15 mouse cellular contexts compared by ENCODE assay signal in the genomic region with DNA sequence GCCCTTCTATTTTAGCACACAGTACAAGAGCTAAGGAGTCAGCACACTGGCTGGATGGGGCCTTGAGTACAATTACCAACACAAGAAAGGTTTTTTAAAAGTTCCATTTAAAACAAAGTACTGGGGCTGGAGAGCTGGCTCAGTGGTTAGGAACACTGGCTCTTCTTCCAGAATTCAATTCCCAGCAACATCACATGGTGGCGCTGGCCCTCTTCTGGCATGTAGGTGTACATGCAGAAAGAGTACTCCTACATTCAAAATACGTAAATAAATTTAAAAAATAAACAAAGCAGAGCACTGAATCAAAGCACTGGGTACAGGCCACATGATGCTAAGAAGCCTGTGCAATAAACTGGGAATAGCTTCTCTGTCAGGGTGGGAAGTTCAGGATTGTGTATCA. TPM values are rescaled to one million over a fixed set of nuclear protein-coding genes. Genes with fewer than 3 reads are reported as not detected.
A peak's percentile ranks its signal among the peaks of the same experiment; 100 is the strongest.
DNase-seq lines count a peak whose midpoint lies in the region; ATAC-seq and TF ChIP-seq lines count a peak whose summit lies in the region.
"Had no signal": no experiment of that assay in that cellular context is flagged by ENCODE, and none has a peak within 500 bp of the region (broad histone marks: within the 10 kb centered on the region; RNA-seq: fewer than 3 reads in every experiment).

No protein-coding gene starts in this region.

- no peaks in the 10 kb centered on the region for H3K27me3 ChIP-seq in kidney, adult 2 months (replicated peaks; ENCODE audit: control insufficient read depth, insufficient read depth, low read length)
- H3K27me3 ChIP-seq in kidney, embryonic 16.5 days (ENCODE audit: insufficient read depth, low read length), result no peaks in the 10 kb centered on the region
- no peaks in the 10 kb centered on the region for H3K27me3 ChIP-seq in hindbrain, embryonic 14.5 days (ENCODE audit: control insufficient read depth, insufficient read depth, low read length)
- H3K27me3 ChIP-seq: megakaryocyte, embryonic 14.5 days; neural tube, embryonic 12.5 days; stomach, embryonic 15.5 days had no signal

- no peaks in the 10 kb centered on the region for H3K4me1 ChIP-seq in kidney, adult 2 months (ENCODE audit: control insufficient read depth, insufficient read depth, low read length)
- no peaks in the 10 kb centered on the region for H3K4me1 ChIP-seq in kidney, embryonic 16.5 days (ENCODE audit: insufficient read depth, low read length)
- H3K4me1 ChIP-seq in hindbrain, embryonic 14.5 days (replicated peaks; ENCODE audit: control insufficient read depth, insufficient read depth, low read length), result no peaks in the 10 kb centered on the region
- H3K4me1 ChIP-seq: neural tube, embryonic 12.5 days; stomach, embryonic 15.5 days had no signal

- H3K9ac ChIP-seq in kidney, embryonic 16.5 days (replicated peaks; ENCODE audit: low read length), result no peak overlapping the region
- no peak overlapping the region for H3K9ac ChIP-seq in hindbrain, embryonic 14.5 days
- H3K9ac ChIP-seq: neural tube, embryonic 12.5 days; stomach, embryonic 15.5 days had no signal

- no peak overlapping the region for H3K4me3 ChIP-seq in kidney, adult 2 months (ENCODE audit: insufficient read depth, low read depth, low read length)
- H3K4me3 ChIP-seq in kidney, embryonic 16.5 days (ENCODE audit: low read length), result no peak overlapping the region
- no peak overlapping the region for H3K4me3 ChIP-seq in hindbrain, embryonic 14.5 days (replicated peaks; ENCODE audit: low read length)
- H3K4me3 ChIP-seq: megakaryocyte, embryonic 14.5 days; neural tube, embryonic 12.5 days; stomach, embryonic 15.5 days had no signal

- no peak for TF ChIP-seq POLR2A in kidney, adult 2 months (IDR thresholded peaks at IDR 0.05; ENCODE audit: low read depth, low read length)

- no peak for DNase-seq in kidney, adult 2 months
- DNase-seq in 3T3-L1 (ENCODE audit: low read depth, low spot score), result peak; percentile 44
- peak; percentile 11 for DNase-seq in adrenal gland, postnatal 25 days
- no peak for DNase-seq in spleen, postnatal 36 days (ENCODE audit: low spot score in 2 of 2)
- no peak for DNase-seq in ovary, postnatal 10 days (ENCODE audit: low spot score)
- DNase-seq in hindbrain, embryonic 14.5 days (ENCODE audit: low spot score), result no peak
- DNase-seq: gastrocnemius, postnatal 14 days; heart, postnatal 14 days; kidney, adult 18-20 months; right cerebral cortex, postnatal 14 days had no signal

- no peak for ATAC-seq in kidney, embryonic 16.5 days (ENCODE audit: low FRiP score, low TSS enrichment)
- peak; percentile 43 for ATAC-seq in CD4-positive, CD25-positive, alpha-beta regulatory T cell, adult 4 months
- ATAC-seq in hindbrain, embryonic 14.5 days (ENCODE audit: low FRiP score), result no peak

- H3K36me3 ChIP-seq in kidney, adult 2 months (ENCODE audit: control insufficient read depth, insufficient read depth, low read length), result peaks cover 6% of the 10 kb centered on the region
- peaks cover 56% of the 10 kb centered on the region for H3K36me3 ChIP-seq in kidney, embryonic 16.5 days (ENCODE audit: insufficient read depth, low read length)
- H3K36me3 ChIP-seq in hindbrain, embryonic 14.5 days (replicated peaks; ENCODE audit: control insufficient read depth, insufficient read depth), result peaks cover 80% of the 10 kb centered on the region

- 0 out of 2 replicates have a peak, but pooled peaks have one; percentile 20 for TF ChIP-seq CTCF in kidney, adult 2 months (conservative IDR thresholded peaks at IDR 0.05; ENCODE audit: insufficient read depth, insufficient read length, low read depth, low read length)

- WGBS in kidney, adult 2 months, result 79% methylated on average over 2 of the region's 2 CpGs
- 84% methylated on average over 2 of the region's 2 CpGs for WGBS in kidney, embryonic 16.5 days
- WGBS in hindbrain, embryonic 14.5 days, result 79% methylated on average over 2 of the region's 2 CpGs

- no peak overlapping the region for H3K27ac ChIP-seq in kidney, adult 2 months (ENCODE audit: insufficient read depth, low read depth, low read length)
- H3K27ac ChIP-seq in kidney, embryonic 16.5 days (ENCODE audit: low read length), result no peak overlapping the region
- no peak overlapping the region for H3K27ac ChIP-seq in hindbrain, embryonic 14.5 days
- H3K27ac ChIP-seq: neural tube, embryonic 12.5 days; stomach, embryonic 15.5 days had no signal

- H3K4me2 ChIP-seq in kidney, embryonic 16.5 days (replicated peaks; ENCODE audit: low read depth, low read length), result no peak overlapping the region
- no peak overlapping the region for H3K4me2 ChIP-seq in hindbrain, embryonic 14.5 days (replicated peaks)
- H3K4me2 ChIP-seq: neural tube, embryonic 12.5 days; stomach, embryonic 15.5 days had no signal

- no peaks in the 10 kb centered on the region for H3K9me3 ChIP-seq in kidney, embryonic 16.5 days (ENCODE audit: low read length)
- no peaks in the 10 kb centered on the region for H3K9me3 ChIP-seq in hindbrain, embryonic 14.5 days (ENCODE audit: control insufficient read depth, low read length)
- H3K9me3 ChIP-seq: megakaryocyte, embryonic 14.5 days; neural tube, embryonic 12.5 days; stomach, embryonic 15.5 days had no signal

RNA-seq across cellular contexts. Expression of a gene that starts 34.9 kb away (rescaled TPM):
- polyA plus RNA-seq in kidney, adult 2 months (2012; rRNA removed), result 13.0 and 13.2 TPM in 2 replicates
- polyA plus RNA-seq in kidney, embryonic 16.5 days (2015; fragmentation: Nextera tagmentation; extraction: Ambion mirVana), result 78.7 and 83.9 TPM in 2 replicates
- 10 to 100 TPM; 28.5 to 38.4 TPM for polyA plus RNA-seq in CD4-positive, CD25-positive, alpha-beta regulatory T cell, adult 4 months (2017; shearing (Covaris generic))
- total RNA-seq in adrenal gland, postnatal 25 days (2021), result 41.1 and 50.2 TPM in 2 replicates
- polyA plus RNA-seq in hindbrain, embryonic 14.5 days (2014; fragmentation: Nextera tagmentation; extraction: Ambion mirVana), result 130 and 144 TPM in 2 replicates

RNA-seq across cellular contexts. Expression of a gene that starts 36.2 kb away (rescaled TPM):
- 2.3 and 2.9 TPM in 2 replicates for polyA plus RNA-seq in kidney, adult 2 months (2012; rRNA removed)
- polyA plus RNA-seq in kidney, embryonic 16.5 days (2015; fragmentation: Nextera tagmentation; extraction: Ambion mirVana), result 30.3 and 30.7 TPM in 2 replicates
- 10 to 100 TPM; 34.5 to 48.8 TPM for polyA plus RNA-seq in CD4-positive, CD25-positive, alpha-beta regulatory T cell, adult 4 months (2017; shearing (Covaris generic))
- 10.6 and 15.7 TPM in 2 replicates for total RNA-seq in adrenal gland, postnatal 25 days (2021)
- polyA plus RNA-seq in hindbrain, embryonic 14.5 days (2014; fragmentation: Nextera tagmentation; extraction: Ambion mirVana), result 11.8 and 13.9 TPM in 2 replicates

Comparison
In these comparisons a context has a peak if more than half of its experiments do, and no peak if none do; other contexts are left out.
1. DNase-seq: peak in 3T3-L1 (single experiment) and adrenal gland, postnatal 25 days (single experiment); none in kidney, adult 2 months (single experiment), spleen, postnatal 36 days (0 of 2), ovary, postnatal 10 days (single experiment) and hindbrain, embryonic 14.5 days (single experiment).